Comparison of ENCODE assay signal across 14 mouse cellular contexts in genomic region chr4:101192241-101192976, GRCm38 (mm10).
DNase-seq lines count a peak whose midpoint lies in the region; ATAC-seq and TF ChIP-seq lines count a peak whose summit lies in the region.
"Had no signal": no experiment of that assay in that cellular context is flagged by ENCODE, and none has a peak within 500 bp of the region (broad histone marks: within the 10 kb centered on the region; RNA-seq: fewer than 3 reads in every experiment).

No protein-coding gene starts in this region.

- no peak overlapping the region for H3K4me3 ChIP-seq in lung, adult 2 months (replicated peaks; ENCODE audit: extremely low read depth, low read depth, low read length)
- no peak overlapping the region for H3K4me3 ChIP-seq in hindbrain, embryonic 12.5 days
- H3K4me3 ChIP-seq: heart, embryonic 13.5 days; megakaryocyte, embryonic 14.5 days; neural tube, embryonic 13.5 days had no signal

- no peak for ATAC-seq in hindbrain, embryonic 12.5 days (ENCODE audit: low FRiP score)
- ATAC-seq: forebrain, embryonic 16.5 days had no signal

- no peaks in the 10 kb centered on the region for H3K27me3 ChIP-seq in splenic B cell, adult 2 months (ENCODE audit: control insufficient read depth, insufficient read depth, low read length, poor library complexity, severe bottlenecking)
- H3K27me3 ChIP-seq in hindbrain, embryonic 12.5 days: no peaks in the 10 kb centered on the region
- H3K27me3 ChIP-seq: heart, embryonic 13.5 days; megakaryocyte, embryonic 14.5 days; neural tube, embryonic 13.5 days had no signal

- TF ChIP-seq CTCF in lung, adult 2 months (IDR thresholded peaks at IDR 0.05; ENCODE audit: insufficient read depth, low read length): no peak

- no peak overlapping the region for H3K27ac ChIP-seq in hindbrain, embryonic 12.5 days
- H3K27ac ChIP-seq: heart, embryonic 13.5 days; neural tube, embryonic 13.5 days had no signal

- H3K4me2 ChIP-seq in hindbrain, embryonic 12.5 days (replicated peaks): no peak overlapping the region
- H3K4me2 ChIP-seq: heart, embryonic 13.5 days; neural tube, embryonic 13.5 days had no signal

- DNase-seq in lung, postnatal 36 days: peak; percentile 29
- no peak for DNase-seq in lung, postnatal 4 days
- DNase-seq in c-Kit-positive CD71-positive TER-119-positive erythroid progenitor cells, embryonic 14.5 days (ENCODE audit: low spot score): peak; percentile 70
- DNase-seq in liver: peak; percentile 62
- peak; percentile 76 for DNase-seq in splenic B cell, adult 2 months (ENCODE audit: low read depth, low spot score)
- DNase-seq in layer of hippocampus, postnatal 14 days (ENCODE audit: low spot score in 2 of 2): no peak
- DNase-seq in lung, adult 2 months: no peak
- DNase-seq: adrenal gland, adult 8-10 months; left cerebral cortex, postnatal 4 days had no signal

- no peak for TF ChIP-seq POLR2A in lung, adult 2 months (IDR thresholded peaks at IDR 0.05; ENCODE audit: borderline replicate concordance, extremely low read depth, low read depth, low read length)

- H3K4me1 ChIP-seq in lung, adult 2 months (ENCODE audit: control insufficient read depth, insufficient read depth, low read length): peaks cover 11% of the 10 kb centered on the region
- H3K4me1 ChIP-seq in hindbrain, embryonic 12.5 days: no peaks in the 10 kb centered on the region

- no peak overlapping the region for H3K9ac ChIP-seq in hindbrain, embryonic 12.5 days
- H3K9ac ChIP-seq: heart, embryonic 13.5 days; neural tube, embryonic 13.5 days had no signal

- no peaks in the 10 kb centered on the region for H3K9me3 ChIP-seq in hindbrain, embryonic 12.5 days (replicated peaks)
- H3K9me3 ChIP-seq: heart, embryonic 13.5 days; megakaryocyte, embryonic 14.5 days; neural tube, embryonic 13.5 days had no signal

- WGBS in lung, adult 2 months: 77% methylated on average over 5 of the region's 5 CpGs
- 87% methylated on average over 5 of the region's 5 CpGs for WGBS in hindbrain, embryonic 12.5 days

- H3K36me3 ChIP-seq in splenic B cell, adult 2 months (ENCODE audit: control insufficient read depth, insufficient read depth, low read length, poor library complexity, severe bottlenecking): peaks cover 3% of the 10 kb centered on the region
- H3K36me3 ChIP-seq in hindbrain, embryonic 12.5 days: 0 out of 2 replicates have a peak, but pooled peaks cover 4% of the 10 kb centered on the region

Comparison
In these comparisons a context has a peak if more than half of its experiments do, and no peak if none do; other contexts are left out.
1. DNase-seq: peak in lung, postnatal 36 days (single experiment), c-Kit-positive CD71-positive TER-119-positive erythroid progenitor cells, embryonic 14.5 days (single experiment), liver (single experiment) and splenic B cell, adult 2 months (single experiment); none in lung, postnatal 4 days (0 of 2), layer of hippocampus, postnatal 14 days (0 of 2) and lung, adult 2 months (single experiment).